Mouse (Mus musculus): ENCODE measurements around the gene Rfk. TPM values are rescaled to one million over a fixed set of nuclear protein-coding genes. Genes with fewer than 3 reads are reported as not detected.
A peak's percentile ranks its signal among the peaks of the same experiment; 100 is the strongest.

Gene Rfk
- polyA plus RNA-seq, 1 experiment from 2014 or later = 47.6 TPM

GRCm38 (mm10) chr19:17355950-17356867 is 37.6 kb upstream of the Rfk start:
- DNase-seq (ENCODE audit: low spot score) (peak; percentile 15), ATAC-seq (peak; percentile 76)
- Histone ChIP-seq H3K4me1 (ENCODE audit: control insufficient read depth, insufficient read depth, low read length) (peaks cover 4% of the 10 kb centered on the region; the same call in 1 of the 2 replicates), H3K36me3 (ENCODE audit: control insufficient read depth, insufficient read depth, low read length) (no peaks in the 10 kb centered on the region), H3K27ac (ENCODE audit: low read depth, low read length) (no peak overlapping the region), H3K27me3 (replicated peaks; ENCODE audit: control insufficient read depth, insufficient read depth, low read length) (no peaks in the 10 kb centered on the region), H3K9me3 (replicated peaks; ENCODE audit: control insufficient read depth, low read length) (no peaks in the 10 kb centered on the region), H3K9ac (ENCODE audit: low read length) (0 out of 2 replicates have a peak overlapping the region, but pooled peaks have one; percentile 13), H3K4me2 (ENCODE audit: low read length) (peak overlapping the region; percentile 61), H3K4me3 (ENCODE audit: low read depth, low read length) (peak overlapping the region; percentile 30)
- 1% methylated on average over 50 of the region's 50 CpGs for WGBS

GRCm38 (mm10) chr19:17356932-17357331 is 36.9 kb upstream of the Rfk start:
- H3K9me3 ChIP-seq (replicated peaks; ENCODE audit: control insufficient read depth, low read length) = no peaks in the 10 kb centered on the region
- peaks cover 4% of the 10 kb centered on the region; the same call in 1 of the 2 replicates for H3K4me1 ChIP-seq (ENCODE audit: control insufficient read depth, insufficient read depth, low read length)
- DNase-seq (ENCODE audit: low spot score) = no peak
- no peak overlapping the region for H3K9ac ChIP-seq (ENCODE audit: low read length)
- no peak overlapping the region for H3K4me2 ChIP-seq (ENCODE audit: low read length)
- H3K27ac ChIP-seq (ENCODE audit: low read depth, low read length) = no peak overlapping the region
- H3K36me3 ChIP-seq (ENCODE audit: control insufficient read depth, insufficient read depth, low read length) = no peaks in the 10 kb centered on the region
- WGBS = 74% methylated on average over 6 of the region's 6 CpGs
- ATAC-seq = no peak
- no peaks in the 10 kb centered on the region for H3K27me3 ChIP-seq (replicated peaks; ENCODE audit: control insufficient read depth, insufficient read depth, low read length)
- H3K4me3 ChIP-seq (ENCODE audit: low read depth, low read length) = no peak overlapping the region

GRCm38 (mm10) chr19:17357391-17357790 is 36.5 kb upstream of the Rfk start:
- no peak overlapping the region for H3K9ac ChIP-seq (ENCODE audit: low read length)
- no peaks in the 10 kb centered on the region for H3K9me3 ChIP-seq (replicated peaks; ENCODE audit: control insufficient read depth, low read length)
- H3K27ac ChIP-seq (ENCODE audit: low read depth, low read length) = no peak overlapping the region
- 57% methylated on average over 3 of the region's 3 CpGs for WGBS
- no peaks in the 10 kb centered on the region for H3K27me3 ChIP-seq (replicated peaks; ENCODE audit: control insufficient read depth, insufficient read depth, low read length)
- ATAC-seq (no peak), DNase-seq (ENCODE audit: low spot score) (no peak)
- no peaks in the 10 kb centered on the region for H3K36me3 ChIP-seq (ENCODE audit: control insufficient read depth, insufficient read depth, low read length)
- no peak overlapping the region for H3K4me2 ChIP-seq (ENCODE audit: low read length)
- no peak overlapping the region for H3K4me3 ChIP-seq (ENCODE audit: low read depth, low read length)
- H3K4me1 ChIP-seq (ENCODE audit: control insufficient read depth, insufficient read depth, low read length) = peaks cover 4% of the 10 kb centered on the region; the same call in 1 of the 2 replicates

GRCm38 (mm10) chr19:17359315-17359890 is 34.4 kb upstream of the Rfk start:
- 83% methylated on average over 14 of the region's 14 CpGs for WGBS
- ATAC-seq = no peak
- Histone ChIP-seq H3K36me3 (ENCODE audit: control insufficient read depth, insufficient read depth, low read length) (no peaks in the 10 kb centered on the region), H3K9ac (ENCODE audit: low read length) (no peak overlapping the region), H3K4me3 (ENCODE audit: low read depth, low read length) (no peak overlapping the region), H3K4me1 (ENCODE audit: control insufficient read depth, insufficient read depth, low read length) (peaks cover 4% of the 10 kb centered on the region; the same call in 1 of the 2 replicates), H3K27ac (ENCODE audit: low read depth, low read length) (no peak overlapping the region), H3K4me2 (ENCODE audit: low read length) (no peak overlapping the region), H3K27me3 (replicated peaks; ENCODE audit: control insufficient read depth, insufficient read depth, low read length) (no peaks in the 10 kb centered on the region), H3K9me3 (replicated peaks; ENCODE audit: control insufficient read depth, low read length) (no peaks in the 10 kb centered on the region)
- DNase-seq (ENCODE audit: low spot score) = no peak

GRCm38 (mm10) chr19:17361181-17361580 is 32.7 kb upstream of the Rfk start:
- no peak overlapping the region for H3K4me3 ChIP-seq (ENCODE audit: low read depth, low read length)

GRCm38 (mm10) chr19:17364741-17365140 is 29.1 kb upstream of the Rfk start:
- Histone ChIP-seq H3K9me3 (replicated peaks; ENCODE audit: control insufficient read depth, low read length) (no peaks in the 10 kb centered on the region), H3K36me3 (ENCODE audit: control insufficient read depth, insufficient read depth, low read length) (no peaks in the 10 kb centered on the region), H3K4me1 (ENCODE audit: control insufficient read depth, insufficient read depth, low read length) (no peaks in the 10 kb centered on the region), H3K9ac (ENCODE audit: low read length) (no peak overlapping the region), H3K27ac (ENCODE audit: low read depth, low read length) (no peak overlapping the region), H3K4me2 (ENCODE audit: low read length) (no peak overlapping the region), H3K4me3 (ENCODE audit: low read depth, low read length) (no peak overlapping the region), H3K27me3 (replicated peaks; ENCODE audit: control insufficient read depth, insufficient read depth, low read length) (no peaks in the 10 kb centered on the region)
- DNase-seq (ENCODE audit: low spot score) (peak; percentile 40), ATAC-seq (no peak)
- WGBS = 34% methylated on average over 3 of the region's 3 CpGs

More at GRCm38 (mm10) chr19:17361181-17361580, 32.7 kb upstream of the Rfk start:
- no peaks in the 10 kb centered on the region for H3K36me3 ChIP-seq (ENCODE audit: control insufficient read depth, insufficient read depth, low read length)
- no peak overlapping the region for H3K4me2 ChIP-seq (ENCODE audit: low read length)
- peaks cover 4% of the 10 kb centered on the region; the same call in 1 of the 2 replicates for H3K4me1 ChIP-seq (ENCODE audit: control insufficient read depth, insufficient read depth, low read length)
- ATAC-seq = no peak
- no peaks in the 10 kb centered on the region for H3K27me3 ChIP-seq (replicated peaks; ENCODE audit: control insufficient read depth, insufficient read depth, low read length)
- DNase-seq (ENCODE audit: low spot score) = no peak
- WGBS = 78% methylated on average over 2 of the region's 2 CpGs
- no peak overlapping the region for H3K9ac ChIP-seq (ENCODE audit: low read length)
- no peak overlapping the region for H3K27ac ChIP-seq (ENCODE audit: low read depth, low read length)
- H3K9me3 ChIP-seq (replicated peaks; ENCODE audit: control insufficient read depth, low read length) = no peaks in the 10 kb centered on the region

GRCm38 (mm10) chr19:17366364-17367090 is 27.3 kb upstream of the Rfk start:
- 90% methylated on average over 8 of the region's 8 CpGs for WGBS
- no peaks in the 10 kb centered on the region for H3K4me1 ChIP-seq (ENCODE audit: control insufficient read depth, insufficient read depth, low read length)
- H3K36me3 ChIP-seq (ENCODE audit: control insufficient read depth, insufficient read depth, low read length) = no peaks in the 10 kb centered on the region
- no peaks in the 10 kb centered on the region for H3K9me3 ChIP-seq (replicated peaks; ENCODE audit: control insufficient read depth, low read length)
- H3K4me3 ChIP-seq (ENCODE audit: low read depth, low read length) = no peak overlapping the region
- no peak for DNase-seq (ENCODE audit: low spot score)
- ATAC-seq = no peak
- H3K9ac ChIP-seq (ENCODE audit: low read length) = no peak overlapping the region
- H3K27ac ChIP-seq (ENCODE audit: low read depth, low read length) = no peak overlapping the region
- H3K4me2 ChIP-seq (ENCODE audit: low read length) = no peak overlapping the region
- no peaks in the 10 kb centered on the region for H3K27me3 ChIP-seq (replicated peaks; ENCODE audit: control insufficient read depth, insufficient read depth, low read length)

GRCm38 (mm10) chr19:17368557-17368956 is 25.3 kb upstream of the Rfk start:
- Histone ChIP-seq H3K27me3 (replicated peaks; ENCODE audit: control insufficient read depth, insufficient read depth, low read length) (no peaks in the 10 kb centered on the region), H3K36me3 (ENCODE audit: control insufficient read depth, insufficient read depth, low read length) (no peaks in the 10 kb centered on the region), H3K4me1 (ENCODE audit: control insufficient read depth, insufficient read depth, low read length) (no peaks in the 10 kb centered on the region), H3K9ac (ENCODE audit: low read length) (no peak overlapping the region), H3K27ac (ENCODE audit: low read depth, low read length) (no peak overlapping the region), H3K4me3 (ENCODE audit: low read depth, low read length) (no peak overlapping the region), H3K4me2 (ENCODE audit: low read length) (no peak overlapping the region), H3K9me3 (replicated peaks; ENCODE audit: control insufficient read depth, low read length) (no peaks in the 10 kb centered on the region)
- no peak for DNase-seq (ENCODE audit: low spot score)
- no peak for ATAC-seq
- 92% methylated on average over 9 of the region's 9 CpGs for WGBS

Data from forebrain, embryonic 14.5 days (tissue).